Mouse (Mus musculus) gastrocnemius, adult 8-10 months (tissue): ENCODE measurements around the gene Safb. TPM values are rescaled to one million over a fixed set of nuclear protein-coding genes. Genes with fewer than 3 reads are reported as not detected.

Experiments used
- DNase-seq, 2 experiments: peaks; one replicate each; pipeline ENCODE4 v3.0.0; 2022; ENCODE audit warnings: low spot score in 2 of 2
- total RNA-seq, 4 experiments: library from RNA; stranded (reverse); gene quantifications; 2 replicates each; pipeline ENCODE4 v1.2.4; 2022

Safb gene
- total RNA-seq, 4 experiments from 2014 or later: 29.6 to 46.7 (median 37.6) TPM

DNA sequence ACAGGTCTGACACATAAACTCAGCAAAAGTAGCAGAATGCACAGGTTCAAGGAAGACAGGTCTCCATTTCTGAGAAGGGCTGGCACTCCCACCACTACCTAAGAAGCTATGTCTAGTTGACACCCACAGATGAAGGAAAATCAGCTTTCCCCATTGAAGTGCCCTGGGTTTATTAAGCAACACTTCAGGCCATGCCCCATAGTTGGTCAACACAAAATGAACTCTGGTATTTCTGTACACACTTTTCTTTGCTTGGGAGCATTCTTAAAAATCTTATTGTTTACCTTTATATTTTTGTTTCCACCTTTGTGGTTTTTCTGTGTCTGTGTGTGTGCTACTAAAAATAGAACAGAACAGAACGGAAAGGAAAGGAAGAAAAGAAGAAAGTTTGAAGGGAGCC lies 24.5 kb upstream of the Safb start:
- no peak for DNase-seq

DNA sequence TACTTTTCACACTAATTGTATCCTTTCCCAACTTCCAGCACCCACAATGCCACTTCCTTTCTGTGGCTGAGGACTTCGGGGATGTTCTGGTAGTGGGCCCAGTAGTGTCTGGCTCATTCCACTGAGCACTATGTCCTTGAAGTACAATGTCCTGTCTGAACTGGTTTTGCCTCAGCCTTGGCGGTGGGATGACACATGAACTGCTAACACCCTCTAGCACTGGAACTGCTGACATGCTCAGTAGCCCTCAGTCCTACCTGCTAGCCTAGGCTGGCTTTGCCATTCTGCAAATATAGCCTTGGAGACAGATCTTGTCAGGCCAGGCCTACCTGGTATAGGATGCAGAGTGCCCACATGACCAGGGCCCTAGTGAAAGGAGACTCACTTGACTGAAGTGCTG lies 22.8 kb upstream of the Safb start:
- DNase-seq: no peak

DNA sequence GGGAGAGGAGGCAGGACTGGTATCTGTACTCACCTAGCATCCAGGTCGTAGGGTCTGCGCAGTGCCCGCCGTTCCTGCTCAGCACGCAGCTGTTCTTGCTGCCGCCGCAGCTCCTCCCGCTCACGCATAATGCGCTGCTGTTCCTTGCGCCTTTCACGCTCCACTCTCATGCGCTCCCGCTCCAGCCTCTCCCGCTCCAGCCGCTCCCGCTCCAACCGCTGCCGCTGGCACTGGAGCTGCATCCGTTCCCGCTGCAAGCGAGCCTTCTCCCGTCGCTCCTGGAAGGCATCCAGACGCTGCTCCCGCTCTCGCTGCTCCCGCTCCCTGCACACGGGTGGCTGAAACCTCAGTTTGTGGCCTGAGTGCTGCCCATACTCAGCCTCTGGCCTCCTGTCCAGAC lies 18.3 kb upstream of the Safb start:
- DNase-seq: no peak

DNA sequence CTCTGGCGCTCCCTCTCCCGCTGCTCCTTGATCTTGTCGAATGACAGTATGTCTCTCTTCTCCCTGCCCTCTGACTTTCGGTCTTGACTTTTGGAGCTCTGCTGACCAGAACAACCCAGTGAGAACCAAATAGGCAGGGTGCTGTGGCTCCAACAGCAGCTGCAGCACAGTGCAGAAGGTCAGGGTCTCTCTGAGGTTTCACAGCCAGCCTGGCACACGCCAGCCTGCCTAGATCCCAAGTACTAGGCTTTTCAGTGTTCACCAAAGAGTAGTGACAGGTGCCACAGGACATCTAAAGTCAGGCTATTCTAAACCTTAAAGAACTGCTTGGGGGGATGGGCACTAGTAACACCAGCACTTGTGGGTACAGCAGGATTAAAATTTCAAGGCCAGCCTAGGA lies 17.7 kb upstream of the Safb start:
- no peak for DNase-seq

DNA sequence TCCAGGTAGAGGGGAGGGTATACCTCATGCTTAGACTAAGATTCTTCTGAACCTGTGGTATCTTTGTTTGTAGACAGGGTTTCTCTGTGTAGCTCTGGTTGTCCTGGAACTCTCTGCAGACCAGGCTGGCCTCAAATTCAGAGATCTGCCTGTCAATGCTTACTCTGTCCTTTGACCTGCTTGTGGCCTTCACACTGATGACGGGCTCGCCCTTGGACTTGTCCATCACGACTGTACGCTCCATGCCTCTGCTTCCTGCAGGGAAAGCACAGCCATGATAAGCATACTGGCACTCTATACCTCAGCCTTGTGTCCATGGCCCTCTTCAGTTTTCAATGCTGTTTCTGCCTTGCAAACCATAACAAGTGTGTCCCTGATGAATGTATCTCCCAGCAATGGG lies 17.3 kb upstream of the Safb start:
- DNase-seq: no peak

DNA sequence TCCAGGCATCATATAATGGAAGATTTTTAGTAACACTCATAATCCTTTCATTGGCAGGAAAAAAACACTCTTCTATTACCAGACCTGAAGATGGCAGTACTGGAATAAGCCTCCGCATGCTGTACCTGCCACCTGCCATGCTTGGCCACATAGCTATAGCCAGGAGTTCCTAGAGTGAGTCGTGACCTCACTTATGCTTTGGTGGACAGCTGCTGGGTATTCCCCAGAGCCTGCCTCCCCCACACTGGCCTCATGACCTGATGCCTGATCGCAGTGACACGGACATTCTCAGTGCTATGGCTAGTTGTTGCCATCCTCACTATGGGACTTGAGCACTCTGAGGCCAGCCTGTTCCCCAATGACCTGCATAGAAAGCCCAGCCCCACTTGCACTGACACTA lies 14.3 kb upstream of the Safb start:
- no peak for DNase-seq

DNA sequence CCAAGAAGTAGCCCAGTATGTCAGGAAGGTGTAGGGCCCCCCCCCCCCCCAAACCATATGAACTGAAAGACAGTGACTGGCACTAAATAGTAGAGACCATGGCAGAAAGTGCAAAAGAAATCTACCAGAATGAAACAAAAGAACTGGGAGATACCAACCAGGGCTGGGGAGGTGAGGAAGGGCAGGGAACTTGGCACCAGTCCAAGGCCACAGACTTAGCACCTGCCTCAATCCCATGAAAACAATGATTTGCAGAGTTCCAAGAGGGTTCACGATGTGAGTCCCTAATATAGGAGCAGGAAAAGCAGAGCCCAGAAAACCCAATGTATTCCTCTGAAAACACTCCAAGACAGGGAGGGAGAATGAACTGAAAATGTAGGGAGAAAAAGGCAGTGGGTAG lies 12.5 kb upstream of the Safb start:
- no peak for DNase-seq

DNA sequence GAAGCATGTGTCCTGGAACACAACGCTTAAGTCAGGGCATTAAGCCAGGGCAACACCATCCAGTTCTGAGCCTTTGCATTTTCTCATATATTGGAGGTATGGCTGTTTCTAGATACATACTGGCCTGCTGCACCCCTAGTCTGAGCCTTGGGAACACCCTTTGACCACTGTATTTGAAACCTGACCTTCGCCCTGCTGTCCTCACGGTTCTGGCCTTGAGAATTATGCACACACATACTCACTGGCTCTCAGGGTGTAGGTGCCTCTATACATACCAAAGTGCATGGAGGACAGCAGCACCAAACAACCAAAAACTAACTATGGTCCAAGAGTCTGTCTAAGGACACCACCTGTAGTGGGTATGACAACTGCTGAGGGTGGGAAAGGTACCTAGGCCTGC lies 11.7 kb upstream of the Safb start:
- no peak for DNase-seq

DNA sequence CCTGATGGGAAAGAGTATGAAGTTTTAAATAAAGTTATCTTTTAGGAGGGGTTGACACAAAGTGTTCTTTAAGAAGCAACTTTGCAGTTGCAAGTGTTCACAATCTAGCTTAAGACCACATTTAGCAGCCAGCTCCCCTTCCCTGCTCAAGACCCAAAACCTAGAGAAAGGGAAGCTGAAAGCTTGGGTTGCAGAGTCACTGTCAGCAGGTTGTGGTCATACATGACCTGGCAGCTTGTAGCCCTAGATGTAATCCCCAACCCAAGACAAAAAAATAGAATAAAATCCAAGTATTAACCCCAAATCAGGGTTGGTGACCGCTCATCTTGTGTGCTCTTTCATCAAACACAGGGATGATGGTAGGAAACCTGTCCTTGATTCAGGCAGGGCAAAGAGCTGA lies 1.6 kb upstream of the Safb start:
- DNase-seq: no peak

DNA sequence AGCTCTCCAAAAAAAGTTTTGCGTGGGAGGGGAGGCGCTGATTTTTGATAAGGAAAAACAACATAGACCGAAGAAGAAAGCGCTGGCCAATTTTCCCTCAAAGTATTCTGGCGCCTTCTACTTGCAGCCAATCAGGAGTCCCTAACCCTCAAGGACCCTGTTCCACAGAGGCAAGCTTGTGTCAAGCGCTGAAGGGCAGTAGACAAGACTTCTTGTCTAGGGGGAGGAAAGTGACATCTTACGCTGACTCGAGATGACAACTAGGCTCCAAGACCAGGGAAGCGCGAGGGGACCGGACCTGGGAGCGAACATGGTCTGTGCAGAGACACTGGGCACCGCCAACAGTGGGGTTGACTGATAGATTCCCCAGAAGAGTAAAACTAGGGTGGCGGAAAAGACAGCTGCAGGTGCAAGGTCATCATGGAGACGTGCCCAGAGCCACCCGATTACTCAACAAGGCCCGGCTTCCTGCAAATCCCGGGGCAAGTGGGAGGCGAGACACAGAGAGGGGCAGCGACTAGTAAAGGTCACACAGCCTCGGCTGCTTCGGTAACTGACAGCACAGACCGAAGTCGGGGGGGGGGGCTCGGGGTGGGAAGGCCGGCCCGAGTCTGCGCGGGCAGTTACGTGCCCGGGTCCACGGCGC lies 891 bp upstream of the Safb start:
- peak; percentile 43 to 64 for DNase-seq

DNA sequence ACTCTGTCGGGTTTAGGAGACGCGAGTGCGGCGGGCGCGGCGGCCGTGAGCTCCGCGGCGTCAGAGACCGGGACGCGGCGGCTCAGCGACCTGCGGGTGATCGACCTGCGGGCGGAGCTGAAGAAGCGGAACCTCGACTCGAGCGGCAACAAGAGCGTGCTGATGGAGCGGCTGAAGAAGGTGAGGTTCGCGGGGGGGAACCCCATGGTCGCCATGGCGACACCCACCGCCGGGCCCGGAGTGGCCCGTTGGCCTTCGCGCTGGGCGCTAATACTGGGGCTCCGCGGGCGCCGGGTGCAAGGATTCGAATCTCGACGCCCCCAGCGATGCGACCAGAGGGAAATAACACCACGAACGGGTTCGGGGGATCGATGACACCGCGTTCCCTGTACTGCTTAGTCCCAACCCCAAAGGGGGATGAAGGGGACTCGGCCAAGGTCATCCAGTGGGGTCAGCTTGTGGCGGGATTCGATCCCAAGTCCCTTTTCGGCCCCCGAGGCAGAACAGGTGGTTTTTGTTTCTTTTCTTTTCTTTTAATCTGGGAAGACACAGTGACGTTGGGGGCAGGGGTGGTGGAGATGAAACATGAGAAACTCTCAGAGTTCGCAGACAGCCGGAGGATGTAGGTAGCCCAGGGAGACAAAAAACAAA lies 671 bp downstream of the Safb start:
- peak in 1 of 2 experiments; percentile 44 for DNase-seq

DNA sequence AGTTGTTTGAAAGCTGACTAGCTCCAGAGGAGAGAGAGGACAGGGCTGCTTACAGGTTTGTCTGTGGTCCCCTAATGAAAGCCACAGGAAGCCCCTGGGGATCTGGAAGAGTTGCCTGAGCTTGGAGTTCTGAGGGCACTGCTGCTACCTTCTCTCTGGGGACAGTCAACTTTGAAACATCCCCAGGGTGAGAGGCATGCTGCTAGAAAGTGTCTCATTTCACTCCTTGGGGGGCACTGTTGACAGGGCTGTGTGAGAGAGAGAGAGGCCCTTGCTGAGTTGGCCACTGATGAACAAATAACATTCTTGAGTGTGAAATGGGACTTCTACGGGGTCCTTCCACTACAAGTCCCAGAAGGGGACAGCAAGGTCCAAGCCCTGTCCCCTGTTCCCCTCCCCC lies 3.1 kb downstream of the Safb start:
- DNase-seq: no peak

DNA sequence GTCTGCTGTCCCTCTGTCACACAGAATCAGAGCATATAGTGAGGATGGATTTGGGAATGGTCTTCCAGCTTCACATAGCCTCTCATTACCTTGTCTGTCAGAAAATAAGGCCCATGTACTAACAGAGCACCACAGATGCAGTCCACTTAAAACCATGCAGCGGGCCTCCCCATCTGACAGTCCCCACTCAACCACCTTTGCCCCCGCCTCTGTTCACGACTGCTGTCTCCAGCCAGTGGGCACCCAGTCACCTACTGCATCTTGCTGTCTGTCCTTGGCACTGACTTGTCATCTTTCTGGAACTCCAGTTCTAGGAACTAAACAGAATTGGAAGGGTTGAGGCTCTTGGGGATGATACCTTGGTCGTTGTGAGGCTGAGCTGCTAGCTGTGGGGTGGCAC lies 4.3 kb downstream of the Safb start:
- no peak for DNase-seq

DNA sequence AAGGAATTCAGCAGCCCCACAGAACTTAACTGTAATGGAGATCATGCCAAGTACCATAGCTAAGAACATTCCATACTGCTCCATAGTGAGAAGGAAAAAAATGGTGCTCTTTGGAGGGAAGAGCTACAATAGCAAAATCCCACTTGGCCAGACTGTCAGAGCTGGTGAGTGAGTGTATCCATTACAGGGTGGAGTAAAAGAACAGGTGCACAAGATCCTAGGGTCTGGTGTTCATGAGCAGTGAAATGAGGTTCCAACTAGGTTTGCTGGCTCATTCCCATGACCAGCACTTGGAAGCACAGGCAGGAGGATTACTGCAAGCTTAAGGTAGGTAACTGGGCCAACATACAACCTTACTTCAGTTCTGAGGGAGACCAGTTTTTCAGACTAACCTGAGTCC lies 7.9 kb downstream of the Safb start:
- no peak for DNase-seq

DNA sequence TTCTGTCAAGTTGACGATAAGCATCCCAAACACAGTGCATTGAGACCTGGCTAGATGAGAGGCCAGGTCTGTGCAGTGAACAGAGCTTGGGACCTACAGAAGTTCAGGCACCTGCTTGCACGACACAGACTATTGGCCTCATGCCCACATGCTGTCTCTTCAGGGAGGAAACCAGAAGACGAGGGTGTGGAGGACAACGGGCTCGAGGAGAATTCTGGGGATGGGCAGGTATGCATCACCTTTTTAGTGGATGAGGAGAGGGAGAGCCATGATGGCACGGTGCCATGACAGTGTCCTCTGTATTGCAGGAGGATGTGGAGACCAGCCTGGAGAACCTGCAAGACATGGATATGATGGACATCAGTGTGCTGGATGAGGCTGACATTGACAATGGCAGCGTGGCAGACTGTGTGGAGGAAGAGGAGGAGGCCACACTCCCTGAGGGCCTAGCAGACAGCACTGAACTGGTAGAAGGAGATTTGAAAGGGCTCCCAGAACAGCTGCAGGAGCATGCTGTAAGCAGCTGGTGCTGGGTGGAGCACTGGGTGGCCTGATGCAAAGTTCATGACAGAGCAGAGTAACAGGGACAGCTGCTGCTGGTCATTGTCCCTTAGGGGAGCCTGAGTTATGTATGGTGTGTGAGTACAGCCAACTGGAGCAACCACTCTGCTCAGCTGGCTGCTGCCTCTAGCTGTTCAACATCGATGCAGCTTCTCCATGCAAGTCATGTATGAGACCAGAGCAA lies 9.1 kb downstream of the Safb start:
- DNase-seq: no peak

DNA sequence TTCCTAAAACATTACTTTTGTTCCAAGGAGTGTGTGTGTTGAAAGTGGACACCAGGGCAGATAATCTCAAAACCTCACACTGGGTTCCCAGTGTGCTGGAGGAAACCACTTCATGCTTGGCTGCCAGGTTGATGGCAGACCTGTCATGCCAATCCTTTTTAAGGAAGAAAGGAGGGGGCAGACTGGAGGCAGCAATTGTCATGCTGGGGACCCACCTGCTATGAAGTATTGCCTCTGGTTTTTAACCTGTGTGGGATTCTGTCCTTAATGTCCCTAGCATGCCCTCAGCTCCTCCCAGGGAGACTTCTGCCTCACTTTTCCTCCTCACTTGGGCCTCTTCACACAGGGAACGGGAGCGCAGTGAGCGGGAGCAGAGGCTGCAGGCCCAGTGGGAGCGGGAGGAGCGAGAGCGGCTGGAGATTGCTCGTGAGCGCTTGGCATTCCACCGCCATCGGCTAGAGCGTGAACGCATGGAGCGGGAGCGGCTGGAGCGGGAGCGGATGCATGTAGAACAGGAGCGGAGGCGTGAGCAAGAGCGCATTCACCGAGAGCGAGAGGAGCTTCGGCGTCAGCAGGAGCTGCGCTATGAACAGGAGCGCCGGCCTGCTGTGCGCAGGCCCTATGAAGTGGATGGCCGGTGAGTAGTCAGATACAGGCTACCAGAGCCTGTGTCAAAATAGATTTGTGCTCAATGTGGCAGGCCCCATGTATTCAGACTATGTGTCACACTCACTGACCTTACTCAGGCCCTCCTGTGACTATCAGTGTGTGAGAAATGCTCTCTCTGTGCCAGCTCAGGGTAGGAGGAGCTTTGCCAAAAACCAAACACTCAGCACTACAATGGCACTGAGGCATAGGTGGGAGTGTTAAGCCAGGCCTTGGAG lies 18.8 kb downstream of the Safb start:
- no peak for DNase-seq

DNA sequence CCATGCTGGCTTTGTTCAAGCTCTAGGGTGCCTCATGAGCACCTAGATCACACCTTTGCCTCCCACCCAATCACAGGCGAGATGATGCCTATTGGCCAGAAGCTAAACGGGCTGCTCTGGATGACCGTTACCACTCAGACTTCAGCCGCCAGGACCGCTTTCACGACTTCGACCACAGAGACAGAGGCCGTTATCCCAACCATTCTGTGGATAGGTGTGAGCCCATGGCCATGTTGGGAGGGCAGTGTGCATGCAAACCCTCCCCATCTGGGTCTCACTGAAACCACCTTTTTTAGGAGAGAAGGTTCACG lies 19.4 kb downstream of the Safb start:
- DNase-seq: no peak

DNA sequence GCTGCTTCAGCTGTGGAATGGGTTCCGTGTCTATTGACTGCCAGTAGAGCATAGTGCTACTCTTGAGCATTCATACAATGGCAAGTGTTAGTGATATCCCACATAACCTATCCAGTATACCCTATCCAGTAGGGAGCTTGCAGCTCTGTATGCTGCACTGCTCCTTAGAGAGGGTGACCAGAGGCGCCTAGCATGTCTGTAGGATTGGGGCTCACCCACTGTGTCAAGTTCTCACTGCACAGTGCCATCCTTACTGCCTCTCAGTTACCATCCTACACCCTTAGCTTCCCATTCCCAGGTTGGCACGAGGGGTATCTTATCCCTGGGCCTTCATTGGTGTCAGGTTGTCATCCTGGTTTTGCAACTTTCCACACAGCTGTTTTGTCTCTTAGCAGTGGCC lies 19.8 kb downstream of the Safb start:
- no peak for DNase-seq

DNA sequence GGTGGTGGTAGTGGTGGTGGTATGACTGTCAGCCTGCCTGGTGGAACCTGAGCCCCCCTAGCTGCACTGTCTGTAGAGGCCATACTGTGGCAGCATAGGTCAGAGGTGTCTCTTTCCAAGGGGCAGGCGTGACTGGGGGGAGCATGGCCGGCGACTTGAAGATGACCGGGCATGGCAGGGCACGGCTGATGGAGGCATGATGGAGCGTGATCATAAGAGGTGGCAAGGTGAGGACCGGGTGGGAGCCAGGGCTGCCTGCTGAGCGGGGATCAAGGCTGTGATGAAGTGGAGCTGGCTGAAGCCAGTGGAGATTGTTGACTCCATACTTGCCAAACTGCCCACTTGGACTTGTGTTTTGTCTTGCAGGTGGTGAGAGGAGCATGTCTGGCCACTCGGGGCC lies 20.8 kb downstream of the Safb start:
- DNase-seq: no peak

DNA sequence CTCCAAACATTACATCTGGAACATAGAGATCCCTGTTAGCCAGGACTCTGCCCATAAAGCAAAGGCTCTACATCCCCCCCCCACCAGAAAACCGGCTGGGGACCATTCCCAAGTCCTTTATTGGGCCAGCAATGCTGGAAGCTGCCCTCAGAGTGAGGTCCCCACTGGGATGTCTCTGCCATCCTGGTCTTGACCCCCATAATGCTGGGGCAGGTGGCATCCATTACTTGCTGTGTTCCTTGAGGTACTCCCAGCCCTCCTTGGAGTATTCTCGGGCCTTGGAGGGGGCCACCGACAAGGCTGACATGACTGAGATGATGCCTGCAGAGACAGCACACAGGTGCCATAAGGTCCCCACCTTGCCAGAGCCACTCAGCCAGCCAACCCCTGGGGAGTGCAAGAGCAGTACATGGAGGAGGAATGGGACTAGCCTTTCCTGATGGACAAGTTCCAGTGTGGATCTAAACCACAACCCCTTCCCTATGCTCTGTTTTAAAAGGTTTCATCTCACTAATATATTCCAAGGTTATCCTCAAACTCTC lies 23.0 kb downstream of the Safb start:
- no peak for DNase-seq

DNA sequence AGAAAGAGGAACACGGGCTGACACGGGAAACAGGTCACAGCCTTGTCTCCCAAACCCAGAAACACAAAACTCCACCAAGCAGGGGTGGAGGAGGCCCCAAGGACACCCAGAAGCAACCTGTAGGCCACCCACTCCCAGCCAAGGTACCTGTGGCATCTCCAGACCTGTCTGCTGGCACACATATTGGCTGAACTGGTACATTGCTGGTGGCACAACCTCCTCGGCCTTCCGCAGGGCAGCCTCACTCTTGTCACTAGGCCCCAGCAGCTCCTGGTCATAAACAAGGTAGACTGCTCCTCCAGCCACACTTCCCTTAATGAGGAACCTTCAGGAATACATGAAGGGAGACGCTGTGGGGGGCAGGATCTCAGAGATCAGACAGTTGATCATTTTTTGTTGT lies 24.1 kb downstream of the Safb start:
- no peak for DNase-seq
